ENCODE assay signal across 8 mouse cellular contexts in genomic region chr4:123016451-123016957, GRCm38 (mm10). TPM values are rescaled to one million over a fixed set of nuclear protein-coding genes. Genes with fewer than 3 reads are reported as not detected.
DNase-seq lines count a peak whose midpoint lies in the region; ATAC-seq and TF ChIP-seq lines count a peak whose summit lies in the region.

TSS of gene Trit1 (plus strand) at chr4:123016597.

- peak; percentile 94 for DNase-seq in B cell, adult 2 months
- peak; percentile 97 for DNase-seq in brain, adult 2 months (ENCODE audit: low read depth, low spot score)
- peak; percentile 98 for DNase-seq in heart, embryonic 10.5 days (ENCODE audit: low spot score)
- peak; percentile 82 for DNase-seq in liver, adult 2 months (ENCODE audit: extremely low read depth, low read depth, low spot score)
- peak; percentile 98 for DNase-seq in splenic B cell, adult 2 months (ENCODE audit: low read depth, low spot score)

- peaks cover 18% of the 10 kb centered on the region; the same call in 1 of the 2 replicates for H3K79me2 ChIP-seq in liver, adult 2 months (ENCODE audit: control insufficient read depth, insufficient read depth, low read length)
- H3K79me2 ChIP-seq in myocyte (ENCODE audit: control insufficient read depth, insufficient read depth) = peaks cover 51% of the 10 kb centered on the region

- peak within 1 kb of the TSS; percentile 86 for H3K4me2 ChIP-seq in kidney, embryonic 16.5 days (replicated peaks; ENCODE audit: low read depth, low read length)
- H3K4me2 ChIP-seq in myocyte (ENCODE audit: low read depth) = peak within 1 kb of the TSS; percentile 91

- ATAC-seq in erythroblast, adult 5-6 weeks (replicated peaks; ENCODE audit: low FRiP score, poor library complexity, severe bottlenecking) = peak; percentile 97
- ATAC-seq in kidney, embryonic 16.5 days (ENCODE audit: low FRiP score, low TSS enrichment) = peak; percentile 98

- no peaks in the 10 kb centered on the region for H3K9me3 ChIP-seq in heart, embryonic 10.5 days
- H3K9me3 ChIP-seq in kidney, embryonic 16.5 days (ENCODE audit: low read length) = no peaks in the 10 kb centered on the region

- H3ac ChIP-seq in myocyte (ENCODE audit: control insufficient read depth, insufficient read length) = peak within 1 kb of the TSS; percentile 36

- peak within 1 kb of the TSS; percentile 92 for H3K9ac ChIP-seq in kidney, embryonic 16.5 days (replicated peaks; ENCODE audit: low read length)
- peak within 1 kb of the TSS; percentile 94 for H3K9ac ChIP-seq in liver, adult 2 months (ENCODE audit: low read depth, low read length)

- H3K4me3 ChIP-seq in heart, embryonic 10.5 days = peak within 1 kb of the TSS; percentile 86
- peak within 1 kb of the TSS; percentile 82 for H3K4me3 ChIP-seq in kidney, embryonic 16.5 days (ENCODE audit: low read length)
- H3K4me3 ChIP-seq in liver, adult 2 months (ENCODE audit: insufficient read depth, low read depth, low read length) = peak within 1 kb of the TSS; percentile 93
- H3K4me3 ChIP-seq in myocyte = peak within 1 kb of the TSS; percentile 87

- peak; percentile 84; the same call in 1 of the 2 replicates for TF ChIP-seq POLR2A in liver, adult 2 months (IDR thresholded peaks at IDR 0.05; ENCODE audit: extremely low read depth, insufficient read depth, low read length)
- TF ChIP-seq POLR2A in myocyte (IDR thresholded peaks at IDR 0.05; ENCODE audit: insufficient read length, low read depth) = peak; percentile 94

- H3K27ac ChIP-seq in heart, embryonic 10.5 days = peak within 1 kb of the TSS; percentile 95
- H3K27ac ChIP-seq in kidney, embryonic 16.5 days (ENCODE audit: low read length) = peak within 1 kb of the TSS; percentile 86
- peak within 1 kb of the TSS; percentile 80 for H3K27ac ChIP-seq in liver, adult 2 months (replicated peaks; ENCODE audit: insufficient read depth, low read depth, low read length)

- H3K27me3 ChIP-seq in heart, embryonic 10.5 days (ENCODE audit: insufficient read depth, poor library complexity, severe bottlenecking) = no peaks in the 10 kb centered on the region
- no peaks in the 10 kb centered on the region for H3K27me3 ChIP-seq in kidney, embryonic 16.5 days (ENCODE audit: insufficient read depth, low read length)
- no peaks in the 10 kb centered on the region for H3K27me3 ChIP-seq in liver, adult 2 months (ENCODE audit: control insufficient read depth, insufficient read depth, low read length)
- no peaks in the 10 kb centered on the region for H3K27me3 ChIP-seq in myocyte (ENCODE audit: control insufficient read depth, insufficient read depth, insufficient read length)
- H3K27me3 ChIP-seq in splenic B cell, adult 2 months (ENCODE audit: control insufficient read depth, insufficient read depth, low read length, poor library complexity, severe bottlenecking) = no peaks in the 10 kb centered on the region

- no peak for TF ChIP-seq CTCF in liver, adult 2 months (IDR thresholded peaks at IDR 0.05; ENCODE audit: low read depth, low read length)

- peaks cover 35% of the 10 kb centered on the region for H3K4me1 ChIP-seq in heart, embryonic 10.5 days
- peaks cover 22% of the 10 kb centered on the region for H3K4me1 ChIP-seq in kidney, embryonic 16.5 days (ENCODE audit: insufficient read depth, low read length)
- H3K4me1 ChIP-seq in liver, adult 2 months (ENCODE audit: control insufficient read depth, insufficient read depth, low read length) = peaks cover 14% of the 10 kb centered on the region

- peaks cover 13% of the 10 kb centered on the region for H3K36me3 ChIP-seq in heart, embryonic 10.5 days
- peaks cover 11% of the 10 kb centered on the region; the same call in 1 of the 2 replicates for H3K36me3 ChIP-seq in kidney, embryonic 16.5 days (ENCODE audit: insufficient read depth, low read length)
- H3K36me3 ChIP-seq in liver, adult 2 months (ENCODE audit: control insufficient read depth, insufficient read depth, low read length) = no peaks in the 10 kb centered on the region
- H3K36me3 ChIP-seq in myocyte (ENCODE audit: control insufficient read depth, insufficient read depth) = peaks cover 3% of the 10 kb centered on the region
- H3K36me3 ChIP-seq in splenic B cell, adult 2 months (ENCODE audit: control insufficient read depth, insufficient read depth, low read length, poor library complexity, severe bottlenecking) = no peaks in the 10 kb centered on the region; the same call in 1 of the 2 replicates

- WGBS in heart, embryonic 10.5 days = under 1% methylated on average over 34 of the region's 34 CpGs
- WGBS in kidney, embryonic 16.5 days = 0% methylated on average over 34 of the region's 34 CpGs
- WGBS in liver, adult 2 months = under 1% methylated on average over 34 of the region's 34 CpGs

TF ChIP-seq in myocyte, 11 proteins besides CTCF, POLR2A, EP300 and RAD21:
- TF ChIP-seq MYOG (IDR thresholded peaks at IDR 0.05; ENCODE audit: control insufficient read depth in 1 of 3, insufficient read depth in 1 of 3, insufficient read length in 2 of 3, low read depth in 2 of 3) (peak in 2 of 3 experiments; percentile 48 to 62), MYOD1 (IDR thresholded peaks at IDR 0.05; ENCODE audit: control insufficient read depth in 1 of 3, insufficient read length in 2 of 3, low read depth in 2 of 3) (peak in 2 of 3 experiments; percentile 7 to 43), CEBPB (IDR thresholded peaks at IDR 0.05; ENCODE audit: insufficient read depth, poor library complexity, severe bottlenecking) (no peak), REST (IDR thresholded peaks at IDR 0.05; ENCODE audit: insufficient read depth, insufficient read length) (peak; percentile 18), POLR2AphosphoS2 (IDR thresholded peaks at IDR 0.05; ENCODE audit: insufficient read length, low read depth) (peak; percentile 92)

RNA-seq across cellular contexts. Expression of gene Trit1, which starts in this region (rescaled TPM):
- 3.5 and 5.0 TPM in 2 replicates for total RNA-seq in erythroblast, adult 5-6 weeks (2015; ENCODE audit: low replicate concordance)
- 2.0 and 3.2 TPM in 2 replicates for total RNA-seq in erythroblast, adult 5-6 weeks (2017; ENCODE audit: low replicate concordance)
- 15.0 and 18.3 TPM in 2 replicates for polyA plus RNA-seq in heart, embryonic 10.5 days (2016; fragmentation: Nextera tagmentation; extraction: Ambion mirVana)
- polyA plus RNA-seq in kidney, embryonic 16.5 days (2015; fragmentation: Nextera tagmentation; extraction: Ambion mirVana) = 18.1 and 21.5 TPM in 2 replicates
- 9.2 and 11.2 TPM in 2 replicates for total RNA-seq in liver, adult 2 months (2014; rRNA removed)
- polyA plus RNA-seq in liver, adult 2 months (2012; rRNA removed) = 3.2 and 4.3 TPM in 2 replicates
- 14.2 TPM for polyA plus RNA-seq in myocyte (2012; fragmentation: generic; extraction: Trizol)

Comparison
In these comparisons a context has a peak if more than half of its experiments do, and no peak if none do; other contexts are left out.
1. Peak in every context shown above with its lines: DNase-seq, ATAC-seq, H3K4me3 ChIP-seq and H3K27ac ChIP-seq.